Mouse (Mus musculus) mouse trophoblast stem cell (cell line): Measurements from ENCODE around the gene Zfp629.
"Not testable (repeated sequence)": the region's sequence is repeated elsewhere in the genome, so short reads cannot be mapped to it uniquely, and the experiment has no call there.

ENCODE experiments used
- in situ Hi-C, 2 experiments: fragments of 300-500 bp; cut with MseI, MboI; formaldehyde crosslinking; loops; 2 replicates in 1 of 2; 3 replicates in 1 of 2; pipeline ENCODE4 v1.15.1; 2025

Gene Zfp629

GRCm38 (mm10) chr7:127614891-127615843, at the start of gene Zfp629:
TSS of gene Zfp629 (minus strand) at chr7:127615797.
- in situ Hi-C loops = no loop called here

- in situ Hi-C loops = no loop called here
These were observed 47.3 kb upstream of the Zfp629 start for GRCm38 (mm10) chr7:127662926-127663325.

DNA sequence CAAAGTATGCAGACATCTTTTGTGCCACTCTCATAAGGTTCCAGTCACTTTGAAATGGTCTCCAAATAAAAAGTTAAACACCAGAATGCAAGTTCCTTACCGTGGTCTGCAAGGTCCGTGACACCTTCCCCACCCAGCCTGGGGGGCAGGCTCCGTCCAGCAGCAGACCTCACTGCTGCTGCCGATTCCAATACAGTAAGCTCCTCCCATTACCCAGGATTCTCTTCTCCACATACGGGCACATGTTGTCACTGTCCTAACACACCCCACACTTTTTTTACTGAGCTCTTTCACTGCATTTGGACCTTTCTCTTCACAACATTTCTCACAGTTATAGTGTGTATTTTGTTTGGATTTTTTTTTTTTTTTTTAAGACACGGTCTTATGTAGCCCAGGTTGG, 46.2 kb upstream of the Zfp629 start:
- in situ Hi-C loops = no loop called here

GRCm38 (mm10) chr7:127660882-127661281, 45.3 kb upstream of the Zfp629 start:
- in situ Hi-C loops = no loop called here

DNA sequence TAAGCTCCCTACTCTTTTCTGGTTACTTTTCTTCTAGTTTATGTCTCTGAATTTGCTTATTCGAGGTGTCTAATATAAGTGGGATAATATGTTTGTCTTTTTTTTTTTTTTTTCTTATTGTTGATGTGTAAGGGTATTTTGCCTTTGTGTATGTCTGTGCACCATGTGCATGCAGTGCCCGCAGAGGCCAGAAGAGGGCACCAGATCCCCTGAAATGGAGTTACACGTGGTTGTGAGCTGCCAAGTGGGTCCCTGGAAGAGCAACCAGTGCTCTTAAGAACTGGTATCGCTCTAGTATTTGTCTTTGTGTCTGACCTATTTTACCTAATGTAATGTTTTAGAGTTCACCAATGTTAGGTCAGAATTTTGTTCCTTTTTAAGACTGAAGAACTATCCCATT, 41.3 kb upstream of the Zfp629 start:
- in situ Hi-C loops = no loop called here

- in situ Hi-C loops = no loop called here
These were observed 38.7 kb upstream of the Zfp629 start for GRCm38 (mm10) chr7:127654318-127654717.

- in situ Hi-C loops = no loop called here
These were observed 36.5 kb upstream of the Zfp629 start for GRCm38 (mm10) chr7:127652050-127652449.

GRCm38 (mm10) chr7:127651624-127652023, 36.0 kb upstream of the Zfp629 start:
- in situ Hi-C loops = no loop called here

DNA sequence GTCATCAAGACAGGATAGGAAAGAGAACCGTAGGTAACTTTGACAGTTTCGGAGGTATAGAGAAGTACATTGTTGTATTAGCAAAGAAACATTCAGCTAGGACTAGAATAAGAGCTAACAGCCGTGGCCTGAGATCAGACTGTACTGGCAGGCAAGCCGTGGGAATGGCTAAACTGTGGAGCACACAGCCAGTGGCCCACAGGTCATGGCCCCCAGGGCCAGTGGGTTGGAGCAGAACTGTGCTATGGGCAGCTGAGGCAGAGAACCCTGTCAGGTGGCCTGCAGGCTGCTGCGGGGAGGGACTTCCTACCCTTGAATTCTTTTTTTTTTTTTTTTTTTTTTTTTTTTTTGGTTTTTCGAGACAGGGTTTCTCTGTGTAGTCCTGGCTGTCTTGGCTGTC, 33.6 kb upstream of the Zfp629 start:
- in situ Hi-C loops = no loop called here

DNA sequence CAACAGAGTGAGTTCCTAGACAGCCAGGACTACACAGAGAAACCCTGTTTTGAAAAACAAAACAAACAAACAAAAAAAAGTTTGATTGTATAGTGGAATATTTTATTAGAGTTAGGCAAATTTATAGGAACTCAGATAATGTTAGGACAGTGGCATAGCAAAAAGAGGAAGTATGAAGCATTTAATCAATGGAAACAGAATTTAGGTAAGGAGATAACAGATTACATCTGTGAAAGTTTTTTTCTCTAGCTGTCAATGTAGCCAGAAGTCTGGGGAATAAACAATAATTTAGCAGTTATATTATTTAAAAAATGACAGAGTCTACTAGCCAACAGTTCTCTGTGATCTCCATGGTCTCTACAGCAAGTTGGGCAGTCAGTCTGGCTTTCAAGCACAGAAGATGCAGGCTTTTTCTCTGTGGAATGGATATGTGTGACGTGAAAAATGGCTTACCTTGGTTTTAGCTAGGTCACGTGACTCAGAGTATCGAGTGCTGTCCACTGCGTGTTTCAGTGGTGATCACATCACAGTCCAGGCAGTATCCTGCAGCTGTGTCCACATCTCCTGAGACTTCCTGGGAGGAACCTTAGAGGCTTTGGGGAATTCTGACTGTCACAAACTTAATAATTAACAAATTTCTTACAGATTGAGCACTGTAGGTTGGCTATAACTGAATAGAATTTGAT, 33.1 kb upstream of the Zfp629 start:
- in situ Hi-C loops = no loop called here

DNA sequence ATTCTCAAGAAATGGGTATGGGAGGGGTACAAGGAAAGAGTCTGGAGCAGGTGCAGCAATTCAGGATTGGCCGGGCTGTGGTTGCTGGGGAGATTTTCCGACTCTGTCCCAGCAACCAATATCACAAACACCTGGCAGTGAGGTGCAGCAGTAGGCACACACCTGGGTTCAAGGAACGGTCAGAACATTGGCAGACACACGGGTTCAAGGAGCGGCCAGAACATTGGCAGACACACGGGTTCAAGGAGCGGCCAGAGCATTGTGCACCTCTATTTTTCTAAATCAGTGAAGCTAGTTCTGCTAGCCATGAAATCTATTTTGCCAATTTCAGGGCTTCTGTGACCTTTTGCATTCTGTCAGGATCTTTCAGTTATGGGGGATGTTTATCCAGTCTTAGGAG, 32.0 kb upstream of the Zfp629 start:
- in situ Hi-C loops = not testable (repeated sequence)

- in situ Hi-C loops = no loop called here
These were observed 30.8 kb upstream of the Zfp629 start for GRCm38 (mm10) chr7:127646363-127646762.

DNA sequence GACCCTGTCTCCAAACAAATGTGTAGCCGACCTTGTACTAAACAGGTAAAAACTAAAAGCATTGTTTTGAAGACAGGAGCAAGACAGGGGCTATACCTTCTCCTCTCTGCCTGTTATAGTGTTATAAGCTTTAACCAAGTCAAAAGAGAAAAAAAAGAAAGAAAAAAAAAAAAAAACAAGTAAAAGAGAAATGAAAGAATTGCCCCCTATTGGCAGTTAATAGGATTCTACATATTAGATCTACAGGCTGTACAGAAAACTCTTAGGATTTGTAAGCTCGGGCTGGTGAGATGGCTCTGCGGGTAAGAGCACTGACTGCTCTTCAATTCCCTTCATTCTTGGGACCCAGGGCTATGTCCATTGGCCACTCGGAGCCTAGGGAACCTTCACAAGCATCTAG, 26.7 kb upstream of the Zfp629 start:
- in situ Hi-C loops = no loop called here

DNA sequence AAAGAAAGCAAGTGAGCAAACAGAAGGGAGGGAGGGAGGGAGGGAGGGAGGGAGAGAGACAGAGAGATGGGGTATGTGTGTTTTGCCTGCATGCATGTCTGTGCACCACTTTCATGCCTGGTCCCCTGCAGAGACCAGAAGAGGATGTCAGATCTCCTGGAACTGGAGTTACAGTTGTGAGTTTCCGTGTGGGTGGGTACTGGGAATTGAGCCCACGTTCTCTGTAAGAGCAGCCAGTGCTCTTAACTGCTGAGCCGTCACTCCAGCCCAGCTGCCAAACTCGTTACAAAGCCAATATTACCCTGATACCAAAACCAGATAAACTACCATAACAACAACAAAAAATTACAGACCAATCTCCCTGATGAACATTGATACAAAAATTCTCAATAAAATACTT, 25.7 kb upstream of the Zfp629 start:
- in situ Hi-C loops = no loop called here

DNA sequence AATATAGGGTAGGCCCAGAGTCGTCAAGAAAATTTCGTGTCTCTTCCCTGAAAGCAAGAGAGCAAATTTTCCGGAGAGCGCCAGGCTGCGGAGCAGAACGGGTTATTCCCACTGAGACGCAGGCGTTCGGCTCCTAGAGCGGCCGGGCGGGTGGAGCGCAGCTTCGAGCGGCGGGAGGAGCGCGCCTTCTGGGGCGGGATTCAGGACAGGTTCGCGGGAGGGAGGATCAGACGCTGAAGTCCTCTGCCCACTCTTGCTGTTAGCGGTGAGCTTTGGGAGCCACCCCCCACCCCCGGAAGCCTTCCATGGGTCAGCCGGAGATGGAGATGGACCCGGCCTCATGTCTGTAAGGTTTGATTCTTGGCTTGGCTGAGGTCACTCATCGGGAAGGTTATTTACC, 21.4 kb upstream of the Zfp629 start:
- in situ Hi-C loops = no loop called here

- in situ Hi-C loops = no loop called here
These were observed 15.8 kb upstream of the Zfp629 start for GRCm38 (mm10) chr7:127631416-127631815.

DNA sequence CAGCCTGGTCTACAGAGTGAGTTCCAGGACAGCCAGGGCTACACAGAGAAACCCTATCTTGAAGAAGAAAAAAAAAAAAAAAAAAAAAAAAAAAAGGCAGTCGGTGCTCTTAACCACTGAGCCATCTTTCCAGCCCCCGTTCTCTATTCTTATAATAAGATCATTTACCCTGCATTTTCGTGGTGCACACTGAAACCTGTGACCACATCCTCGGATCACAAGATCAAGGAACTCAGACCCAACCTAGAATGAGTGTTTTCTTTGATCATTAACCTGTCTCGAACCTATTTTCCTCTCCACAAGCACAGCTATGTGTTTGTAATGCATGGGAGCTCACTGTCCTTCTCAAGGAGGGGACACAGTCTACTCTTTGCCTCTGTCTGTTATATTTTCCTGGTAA, 13.0 kb upstream of the Zfp629 start:
- in situ Hi-C loops = no loop called here

DNA sequence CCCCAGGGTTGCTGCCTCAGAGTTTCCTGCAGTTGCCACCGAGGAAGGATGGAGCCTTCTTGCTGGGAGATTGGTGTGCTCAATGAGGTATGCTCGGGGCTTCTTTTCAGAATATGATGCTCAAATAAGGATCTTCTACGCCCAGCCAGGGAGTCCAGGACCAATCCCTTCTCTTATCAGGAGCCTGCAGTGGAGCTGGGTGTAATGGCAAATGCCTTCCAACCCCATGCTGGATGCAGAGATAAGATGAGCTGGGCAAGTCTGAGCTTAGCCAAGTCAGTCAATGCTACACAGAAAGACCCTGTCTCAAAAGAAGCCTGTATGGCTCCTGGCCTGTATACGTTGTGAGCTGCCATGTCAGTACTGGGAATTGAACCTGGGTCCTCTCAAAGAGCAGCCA, 10.9 kb upstream of the Zfp629 start:
- in situ Hi-C loops = no loop called here

GRCm38 (mm10) chr7:127626039-127626438, 10.4 kb upstream of the Zfp629 start:
- in situ Hi-C loops = no loop called here

GRCm38 (mm10) chr7:127618402-127618801, 2.8 kb upstream of the Zfp629 start:
- in situ Hi-C loops = not testable (repeated sequence)

DNA sequence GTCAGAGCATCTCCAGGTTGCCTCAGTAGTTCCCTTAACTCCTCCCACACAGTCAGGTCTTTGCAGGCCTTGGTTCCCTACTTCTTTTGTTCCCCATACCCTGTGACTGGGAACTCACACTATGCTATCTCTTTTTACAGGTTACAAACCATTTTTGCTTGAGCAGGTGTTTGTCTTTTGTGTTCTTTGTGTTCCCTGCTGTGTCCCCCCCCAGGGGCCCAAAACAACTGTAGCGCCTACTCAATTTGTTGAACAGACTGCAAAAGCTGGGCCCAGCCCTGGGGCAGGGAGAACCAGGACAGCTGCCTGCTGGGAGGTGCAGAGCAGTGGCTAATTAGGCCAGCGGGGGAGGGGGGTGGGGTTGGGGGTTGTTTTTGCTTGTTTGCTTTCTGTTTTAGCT, 2.4 kb upstream of the Zfp629 start:
- in situ Hi-C loops = no loop called here

GRCm38 (mm10) chr7:127616881-127617280, 1.3 kb upstream of the Zfp629 start:
- in situ Hi-C loops = no loop called here

- in situ Hi-C loops = no loop called here
These were observed 739 bp upstream of the Zfp629 start for GRCm38 (mm10) chr7:127616336-127616735.
